30 mouse cellular contexts compared by ENCODE assay signal in the genomic region with DNA sequence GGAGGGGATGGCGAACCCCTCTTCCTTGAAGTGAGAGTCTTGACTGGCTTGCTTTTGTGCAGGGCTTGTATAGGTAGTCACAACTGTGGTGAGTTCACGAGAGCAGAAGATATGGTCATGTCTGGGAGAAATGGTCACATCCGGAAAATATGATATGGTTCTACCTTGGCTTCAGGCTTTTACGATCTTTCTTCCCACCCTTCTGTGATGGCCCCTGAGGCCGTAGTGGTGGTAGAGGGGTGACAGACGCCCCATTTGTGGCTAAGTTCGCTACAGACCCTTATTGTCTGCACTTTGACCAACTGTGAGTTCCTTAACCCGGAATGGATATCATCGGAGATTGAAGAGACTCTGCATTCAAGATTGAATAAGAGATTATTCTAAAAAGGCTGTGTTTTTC.
"Had no signal": no experiment of that assay in that cellular context is flagged by ENCODE, and none has a peak within 500 bp of the region (broad histone marks: within the 10 kb centered on the region; RNA-seq: fewer than 3 reads in every experiment).

No protein-coding gene starts in this region.

- H3K9ac ChIP-seq: limb, embryonic 12.5 days; limb, embryonic 13.5 days; limb, embryonic 15.5 days; liver, embryonic 12.5 days; liver, embryonic 13.5 days; liver, embryonic 14.5 days; liver, embryonic 15.5 days; liver, postnatal 0 days; lung, embryonic 14.5 days; lung, embryonic 15.5 days; midbrain, embryonic 12.5 days; midbrain, embryonic 13.5 days; midbrain, embryonic 15.5 days; neural tube, embryonic 12.5 days had no signal

- H3K4me1 ChIP-seq: limb, embryonic 12.5 days; limb, embryonic 13.5 days; limb, embryonic 15.5 days; liver, embryonic 12.5 days; liver, embryonic 13.5 days; liver, embryonic 15.5 days; megakaryocyte, embryonic 14.5 days; midbrain, embryonic 10.5 days; midbrain, embryonic 12.5 days; midbrain, embryonic 13.5 days; midbrain, embryonic 15.5 days; neural tube, embryonic 12.5 days had no signal

- H3K9me3 ChIP-seq: limb, embryonic 10.5 days; limb, embryonic 12.5 days; limb, embryonic 13.5 days; limb, embryonic 15.5 days; liver, embryonic 12.5 days; liver, embryonic 13.5 days; liver, embryonic 15.5 days; lung, embryonic 15.5 days; megakaryocyte, embryonic 14.5 days; midbrain, embryonic 10.5 days; midbrain, embryonic 12.5 days; midbrain, embryonic 13.5 days; midbrain, embryonic 15.5 days; neural tube, embryonic 12.5 days had no signal

- H3K4me2 ChIP-seq: limb, embryonic 12.5 days; limb, embryonic 13.5 days; limb, embryonic 15.5 days; liver, embryonic 11.5 days; liver, embryonic 12.5 days; liver, embryonic 13.5 days; liver, embryonic 15.5 days; lung, embryonic 14.5 days; lung, embryonic 15.5 days; midbrain, embryonic 12.5 days; midbrain, embryonic 13.5 days; midbrain, embryonic 15.5 days; neural tube, embryonic 12.5 days had no signal

- H3K4me3 ChIP-seq: limb, embryonic 10.5 days; limb, embryonic 12.5 days; limb, embryonic 13.5 days; limb, embryonic 15.5 days; liver, embryonic 12.5 days; liver, embryonic 13.5 days; liver, embryonic 15.5 days; lung, embryonic 15.5 days; megakaryocyte, embryonic 14.5 days; midbrain, embryonic 10.5 days; midbrain, embryonic 12.5 days; midbrain, embryonic 13.5 days; midbrain, embryonic 15.5 days; myocyte; neural tube, embryonic 12.5 days had no signal

- H3K27me3 ChIP-seq: limb, embryonic 12.5 days; limb, embryonic 13.5 days; limb, embryonic 15.5 days; liver, embryonic 12.5 days; liver, embryonic 13.5 days; liver, embryonic 15.5 days; lung, embryonic 15.5 days; neural tube, embryonic 12.5 days had no signal

- ATAC-seq: liver, embryonic 12.5 days; liver, postnatal 0 days; lung, postnatal 0 days; midbrain, embryonic 13.5 days; midbrain, embryonic 15.5 days; midbrain, embryonic 16.5 days had no signal

- DNase-seq: left cerebral cortex, postnatal 4 days; liver; liver, embryonic 13.5 days; liver, postnatal 0 days; lung, adult 18-20 months; lung, adult 2 months; lung, embryonic 14.5 days; lung, postnatal 10 days; lung, postnatal 14 days; lung, postnatal 36 days; lung, postnatal 4 days had no signal

- H3K27ac ChIP-seq: limb, embryonic 10.5 days; limb, embryonic 12.5 days; limb, embryonic 13.5 days; limb, embryonic 15.5 days; liver, embryonic 12.5 days; liver, embryonic 13.5 days; liver, embryonic 14.5 days; liver, embryonic 15.5 days; lung, embryonic 15.5 days; macrophage; midbrain, embryonic 10.5 days; midbrain, embryonic 12.5 days; midbrain, embryonic 13.5 days; midbrain, embryonic 15.5 days; neural tube, embryonic 12.5 days had no signal

- H3K36me3 ChIP-seq: limb, embryonic 10.5 days; limb, embryonic 12.5 days; limb, embryonic 13.5 days; limb, embryonic 15.5 days; liver, embryonic 12.5 days; liver, embryonic 13.5 days; liver, embryonic 15.5 days; lung, embryonic 15.5 days; midbrain, embryonic 10.5 days; midbrain, embryonic 12.5 days; midbrain, embryonic 13.5 days; midbrain, embryonic 15.5 days; neural tube, embryonic 12.5 days had no signal
